Mouse (Mus musculus): ENCODE results near the gene N4bp1. TPM values are rescaled to one million over a fixed set of nuclear protein-coding genes. Genes with fewer than 3 reads are reported as not detected.

The N4bp1 gene
- total RNA-seq, 2 experiments from 2014 or later = 5.0 to 6.0 TPM

DNA sequence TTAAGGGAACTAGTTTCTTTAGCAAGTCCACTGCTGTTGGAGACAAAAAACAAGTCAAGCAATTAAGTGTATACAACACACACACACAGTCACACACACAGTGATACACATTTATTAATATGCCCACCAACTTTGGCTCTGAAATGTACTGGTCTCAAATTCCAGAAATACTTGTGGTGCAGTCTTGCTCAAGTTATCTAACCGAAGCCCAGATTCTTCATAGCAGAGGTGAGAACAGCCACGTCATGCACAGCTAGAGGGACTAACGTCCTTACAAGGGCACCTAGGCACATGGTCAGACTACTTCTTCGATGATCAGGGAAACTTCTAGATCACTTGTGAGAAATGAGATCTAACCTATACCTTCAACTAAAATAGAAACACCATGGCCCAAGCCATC, 22.2 kb downstream of the N4bp1 start:
- no peak for ATAC-seq (replicated peaks; ENCODE audit: low FRiP score, poor library complexity, severe bottlenecking)

DNA sequence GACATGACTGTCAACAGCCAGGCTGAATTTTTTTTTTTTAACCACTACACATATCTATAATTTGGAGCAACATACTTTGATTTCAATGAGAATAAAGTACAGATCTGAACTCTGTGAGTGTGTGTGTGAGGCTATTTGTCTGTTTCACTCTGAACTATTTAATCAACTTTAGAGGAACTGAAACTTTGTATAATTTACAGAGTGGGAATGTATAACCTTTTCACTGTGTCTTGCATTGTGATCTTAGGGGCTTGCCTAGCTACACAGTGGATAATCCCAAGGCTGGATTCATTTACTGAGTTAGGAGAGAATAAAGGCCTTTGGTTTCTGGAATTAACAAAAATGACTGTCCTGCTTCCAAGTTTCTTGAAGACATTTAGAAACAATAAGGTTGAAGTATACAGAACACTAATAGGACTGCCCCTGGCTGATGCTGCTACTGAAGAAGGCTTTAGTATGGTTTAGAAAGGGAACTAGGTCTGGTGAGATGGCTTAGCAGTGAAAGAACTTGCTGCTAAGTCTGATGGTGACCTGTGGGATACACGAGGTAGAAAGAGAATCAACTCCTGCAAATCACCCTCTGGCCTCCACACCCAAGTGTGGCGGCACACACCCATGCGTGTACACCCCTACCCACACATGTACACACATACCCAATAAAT, 22.8 kb downstream of the N4bp1 start:
- no peak for ATAC-seq (replicated peaks; ENCODE audit: low FRiP score, poor library complexity, severe bottlenecking)

- ATAC-seq (replicated peaks; ENCODE audit: low FRiP score, poor library complexity, severe bottlenecking) = no peak
Observed at GRCm38 (mm10) chr8:86861516-86861915, 23.5 kb downstream of the N4bp1 start.

DNA sequence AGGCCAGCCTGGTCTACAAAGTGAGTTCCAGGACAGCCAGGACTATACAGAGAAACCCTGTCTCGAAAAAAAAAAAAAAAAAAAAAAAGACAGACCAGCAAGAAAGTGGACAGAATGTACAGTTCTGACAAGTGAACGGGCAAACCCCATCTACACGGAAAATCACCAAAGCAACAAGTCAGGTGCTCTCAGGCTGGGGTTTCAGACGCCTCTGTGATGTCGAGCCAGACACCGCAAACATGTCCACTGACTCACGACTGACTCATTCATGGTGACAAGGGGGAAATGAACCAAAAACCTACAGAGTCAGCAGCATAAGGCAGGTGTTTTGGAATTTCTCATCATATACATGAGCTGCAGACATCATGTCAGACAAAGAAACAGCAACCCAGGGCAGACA, 28.8 kb downstream of the N4bp1 start:
- no peak for ATAC-seq (replicated peaks; ENCODE audit: low FRiP score, poor library complexity, severe bottlenecking)

DNA sequence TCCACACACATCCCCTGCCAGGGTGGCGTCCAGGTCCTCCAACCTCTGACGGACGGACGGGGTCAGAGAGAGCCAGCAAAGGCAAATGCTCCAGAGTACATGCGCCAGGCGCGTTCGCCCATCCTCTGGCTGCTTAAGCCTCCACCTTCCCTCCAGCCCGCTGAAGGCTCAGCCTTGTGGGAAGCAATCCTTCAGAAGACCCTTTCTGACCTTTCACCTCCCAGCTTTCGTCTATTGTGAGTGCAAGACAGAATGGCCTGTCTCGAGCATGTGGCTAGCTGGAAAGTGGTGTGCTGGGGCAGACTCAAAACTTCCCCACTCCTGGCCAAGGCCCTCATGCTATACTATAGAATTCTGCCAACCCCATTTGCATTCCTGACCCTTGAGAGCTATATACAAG, 30.4 kb downstream of the N4bp1 start:
- no peak for ATAC-seq (replicated peaks; ENCODE audit: low FRiP score, poor library complexity, severe bottlenecking)

DNA sequence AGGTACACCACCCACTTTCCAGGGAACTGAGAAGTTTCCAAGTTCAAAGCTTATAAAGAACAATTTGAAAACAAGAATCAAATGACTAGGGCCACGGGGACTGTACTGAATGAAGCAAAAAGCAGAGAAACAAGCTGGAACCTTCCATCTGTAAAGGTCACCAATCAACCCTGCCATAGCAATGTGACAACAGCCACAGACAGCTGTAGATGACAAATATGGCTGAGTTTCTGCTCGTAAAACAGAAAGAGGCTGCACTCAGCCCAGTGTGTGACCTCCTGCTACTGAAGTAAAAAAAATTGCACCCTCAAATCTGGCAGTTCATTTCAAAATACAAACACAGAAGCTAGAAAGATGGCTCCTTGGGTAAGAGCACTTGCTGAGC, 31.1 kb downstream of the N4bp1 start:
- no peak for ATAC-seq (replicated peaks; ENCODE audit: low FRiP score, poor library complexity, severe bottlenecking)

- no peak for ATAC-seq (replicated peaks; ENCODE audit: low FRiP score, poor library complexity, severe bottlenecking)
Observed at GRCm38 (mm10) chr8:86853266-86853988, 31.6 kb downstream of the N4bp1 start.

DNA sequence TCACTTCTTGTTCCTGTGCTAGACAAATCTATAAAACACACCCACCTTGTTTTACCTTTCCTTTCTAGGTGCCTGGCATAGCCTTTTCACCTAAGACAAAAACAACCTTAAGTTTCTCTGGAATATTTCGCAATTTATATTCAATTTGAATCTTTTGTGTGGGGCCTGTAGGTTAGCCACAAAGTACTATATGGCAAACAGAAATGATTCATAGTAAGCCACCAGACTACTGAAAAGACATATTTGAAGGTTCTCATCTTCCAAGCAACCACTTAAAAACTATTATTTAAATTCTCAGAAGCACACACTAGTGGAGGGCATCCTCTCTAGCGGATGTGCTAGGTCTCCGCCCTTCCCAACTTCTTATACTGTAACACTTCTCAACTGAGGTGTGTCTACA, 32.6 kb downstream of the N4bp1 start:
- no peak for ATAC-seq (replicated peaks; ENCODE audit: low FRiP score, poor library complexity, severe bottlenecking)

- no peak for ATAC-seq (replicated peaks; ENCODE audit: low FRiP score, poor library complexity, severe bottlenecking)
Observed at GRCm38 (mm10) chr8:86848876-86849275, 36.2 kb downstream of the N4bp1 start.

DNA sequence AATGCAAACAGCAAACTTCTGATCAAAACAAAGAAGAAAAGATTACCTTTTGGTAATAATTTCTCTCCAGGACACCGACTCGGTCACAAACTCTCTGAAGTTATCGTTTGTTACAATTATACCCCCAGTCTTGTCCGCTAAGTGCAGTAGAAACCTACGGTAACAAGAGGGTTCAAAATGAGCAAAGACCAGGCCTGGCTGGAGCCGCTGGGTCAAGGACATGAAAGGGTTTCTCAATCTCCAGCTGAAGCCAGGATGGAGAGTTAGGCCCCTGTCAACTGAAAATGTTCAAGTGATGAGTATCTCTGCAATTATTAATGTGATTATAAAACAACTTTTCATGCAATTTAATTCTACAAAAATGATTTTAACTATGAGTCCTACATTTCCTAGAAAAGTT, 36.7 kb downstream of the N4bp1 start:
- ATAC-seq (replicated peaks; ENCODE audit: low FRiP score, poor library complexity, severe bottlenecking) = no peak

GRCm38 (mm10) chr8:86847091-86847490, 38.0 kb downstream of the N4bp1 start:
- ATAC-seq (replicated peaks; ENCODE audit: low FRiP score, poor library complexity, severe bottlenecking) = no peak

- no peak for ATAC-seq (replicated peaks; ENCODE audit: low FRiP score, poor library complexity, severe bottlenecking)
Observed at GRCm38 (mm10) chr8:86845875-86846274, 39.2 kb downstream of the N4bp1 start.

DNA sequence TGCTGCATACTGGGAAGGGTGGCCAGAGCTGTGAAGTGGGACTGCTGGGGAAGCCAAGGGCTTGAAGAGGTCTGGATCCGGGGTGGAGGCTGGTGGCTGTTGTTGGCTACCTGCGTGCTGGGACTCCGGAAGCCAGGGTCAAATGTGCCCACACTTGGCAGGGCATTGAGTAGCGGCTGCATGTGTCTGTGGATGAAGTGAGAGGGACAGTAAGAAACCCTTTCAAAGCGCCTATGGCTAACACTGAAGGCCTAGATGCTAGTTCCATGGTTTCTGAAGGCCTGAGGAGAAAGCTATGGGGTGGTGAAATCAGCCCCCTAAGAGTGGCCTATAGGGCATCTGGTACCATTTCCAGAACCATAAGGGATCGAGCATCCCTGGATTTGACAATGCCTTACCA, 40.2 kb downstream of the N4bp1 start:
- ATAC-seq (replicated peaks; ENCODE audit: low FRiP score, poor library complexity, severe bottlenecking) = no peak

- no peak for ATAC-seq (replicated peaks; ENCODE audit: low FRiP score, poor library complexity, severe bottlenecking)
Observed at GRCm38 (mm10) chr8:86843896-86844295, 41.2 kb downstream of the N4bp1 start.

GRCm38 (mm10) chr8:86841556-86842309, 43.3 kb downstream of the N4bp1 start:
- no peak for ATAC-seq (replicated peaks; ENCODE audit: low FRiP score, poor library complexity, severe bottlenecking)

GRCm38 (mm10) chr8:86840120-86840693, 44.9 kb downstream of the N4bp1 start:
- no peak for ATAC-seq (replicated peaks; ENCODE audit: low FRiP score, poor library complexity, severe bottlenecking)

DNA sequence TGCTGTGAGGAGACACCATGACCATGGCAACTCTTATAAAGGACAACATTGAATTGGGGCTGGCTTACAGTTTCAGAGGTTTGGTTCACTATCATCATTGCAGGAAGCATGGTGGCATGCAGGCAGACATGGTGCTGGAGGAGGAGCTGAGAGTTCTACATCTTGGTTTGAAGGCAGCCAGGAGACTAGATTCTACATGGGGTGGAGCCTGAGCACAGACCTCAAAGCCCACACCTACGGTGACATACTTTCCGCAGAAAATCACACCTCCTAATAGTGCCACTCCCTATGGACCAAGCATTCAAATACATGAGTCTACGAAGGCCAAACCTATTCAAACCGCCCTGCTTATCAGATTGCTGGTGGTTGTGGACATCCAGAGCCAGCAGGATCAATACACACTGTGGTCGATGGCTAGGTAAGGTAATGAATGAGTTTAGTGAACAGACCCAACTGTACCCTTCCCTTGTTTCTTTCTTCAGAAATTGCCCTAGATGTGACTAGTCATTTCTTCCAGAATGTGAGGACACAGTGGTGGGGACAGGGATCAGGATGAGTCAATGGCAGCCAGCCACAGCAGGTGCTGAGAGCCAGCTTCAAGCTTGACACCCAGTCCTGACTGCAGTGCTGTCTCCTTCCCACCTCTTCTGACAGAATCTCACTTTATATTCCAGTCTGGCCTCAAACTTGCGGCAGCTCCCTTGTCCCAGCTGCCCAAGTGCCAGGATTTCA, 46.2 kb downstream of the N4bp1 start:
- ATAC-seq (replicated peaks; ENCODE audit: low FRiP score, poor library complexity, severe bottlenecking) = no peak

DNA sequence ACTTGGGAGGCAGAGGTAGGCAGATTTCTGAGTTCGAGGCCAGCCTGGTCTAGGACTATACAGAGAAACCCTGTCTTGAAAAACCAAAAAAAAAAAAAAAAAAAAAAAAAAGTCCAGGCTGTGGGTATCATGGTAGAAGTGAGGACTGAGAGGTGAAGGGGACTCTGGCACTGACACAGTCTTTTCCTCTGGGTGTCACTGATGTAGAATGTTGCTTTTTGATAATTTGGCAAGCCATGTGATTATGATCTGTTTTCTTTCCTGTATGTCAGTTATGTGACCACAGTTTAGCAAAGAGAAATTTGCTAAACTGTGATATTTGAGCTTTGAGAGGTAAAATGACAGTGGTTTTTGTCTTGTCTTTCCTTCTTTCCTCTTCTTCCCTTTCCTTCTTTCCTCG, 47.8 kb downstream of the N4bp1 start:
- ATAC-seq (replicated peaks; ENCODE audit: low FRiP score, poor library complexity, severe bottlenecking) = no peak

GRCm38 (mm10) chr8:86835881-86836280, 49.2 kb downstream of the N4bp1 start:
- ATAC-seq (replicated peaks; ENCODE audit: low FRiP score, poor library complexity, severe bottlenecking) = no peak
